Mouse (Mus musculus) hindbrain, embryonic 12.5 days (tissue): ENCODE measurements at regions not wholly inside any gene's neighbourhood (a gene's known extent, or its start where the extent isn't known, plus 50 kb on each side); places are given as distances from the start of the nearest gene placed in this dataset.

Experiments
- ATAC-seq: fragments of 200-750 bp; cut with Nextera tagmentation; 2 replicates; pipeline ENCODE4 v1.8.0; 2017; ENCODE audit warnings: moderate TSS enrichment; ENCODE audit not compliant: low FRiP score
- H3K27ac ChIP-seq: fragments of 300-500 bp; sonication (generic); 2 replicates; pipeline ENCODE4 v1.5.1; 2016; ENCODE audit warnings: mild to moderate bottlenecking
- H3K27me3 ChIP-seq: fragments of 300-500 bp; sonication (generic); 2 replicates; pipeline ENCODE4 v1.6.1; 2016; ENCODE audit warnings: mild to moderate bottlenecking
- H3K36me3 ChIP-seq: fragments of 300-500 bp; sonication (generic); 2 replicates; pipeline ENCODE4 v1.6.1; 2016; ENCODE audit warnings: mild to moderate bottlenecking
- H3K4me1 ChIP-seq: fragments of 300-500 bp; sonication (generic); 2 replicates; pipeline ENCODE4 v1.6.1; 2016
- H3K4me2 ChIP-seq: fragments of 300-500 bp; sonication (generic); replicated peaks from 2 replicates; pipeline ENCODE4 v1.6.1; 2016; ENCODE audit warnings: mild to moderate bottlenecking
- H3K4me3 ChIP-seq: fragments of 300-500 bp; sonication (generic); 2 replicates; pipeline ENCODE4 v1.5.1; 2016; ENCODE audit warnings: mild to moderate bottlenecking
- H3K9ac ChIP-seq: fragments of 300-500 bp; sonication (generic); 2 replicates; pipeline ENCODE4 v1.6.1; 2016; ENCODE audit warnings: mild to moderate bottlenecking, moderate library complexity
- H3K9me3 ChIP-seq: fragments of 300-500 bp; sonication (generic); replicated peaks from 2 replicates; pipeline ENCODE4 v1.6.1; 2016; ENCODE audit warnings: mild to moderate bottlenecking
- WGBS: fragments of 180-500 bp; shearing (Covaris S2); methylation state at CpG from one replicate; pipeline ENCODE4 v1.1.7; 2016; 5-methylcytosine and 5-hydroxymethylcytosine counted together

DNA sequence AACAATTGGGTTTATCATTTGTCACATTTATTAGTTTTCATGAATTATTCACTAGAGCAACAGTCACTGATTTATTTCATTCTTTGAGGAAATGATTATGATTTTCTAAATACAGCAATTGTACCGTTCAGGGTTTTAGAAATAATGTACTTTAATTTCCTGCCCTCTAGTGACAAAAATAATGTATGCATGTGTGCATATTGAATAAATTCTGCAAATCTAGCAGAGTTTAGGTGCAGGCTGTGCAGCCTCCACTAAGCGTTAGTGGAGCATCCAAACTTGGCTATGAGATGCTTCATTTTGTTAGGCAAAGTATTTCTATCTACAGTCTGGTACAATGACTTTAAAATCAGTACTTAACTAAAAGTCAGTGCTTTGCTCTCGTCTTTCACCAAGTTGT lies 642.1 kb upstream of the A830018L16Rik start:
- no peak overlapping the region for H3K4me3 ChIP-seq
- H3K4me1 ChIP-seq, result no peaks in the 10 kb centered on the region
- no peak overlapping the region for H3K27ac ChIP-seq
- no peak overlapping the region for H3K4me2 ChIP-seq
- no peaks in the 10 kb centered on the region for H3K27me3 ChIP-seq
- H3K36me3 ChIP-seq, result no peaks in the 10 kb centered on the region
- no peak overlapping the region for H3K9ac ChIP-seq
- 81% methylated on average over 3 of the region's 3 CpGs for WGBS
- H3K9me3 ChIP-seq, result no peaks in the 10 kb centered on the region
- no peak for ATAC-seq

DNA sequence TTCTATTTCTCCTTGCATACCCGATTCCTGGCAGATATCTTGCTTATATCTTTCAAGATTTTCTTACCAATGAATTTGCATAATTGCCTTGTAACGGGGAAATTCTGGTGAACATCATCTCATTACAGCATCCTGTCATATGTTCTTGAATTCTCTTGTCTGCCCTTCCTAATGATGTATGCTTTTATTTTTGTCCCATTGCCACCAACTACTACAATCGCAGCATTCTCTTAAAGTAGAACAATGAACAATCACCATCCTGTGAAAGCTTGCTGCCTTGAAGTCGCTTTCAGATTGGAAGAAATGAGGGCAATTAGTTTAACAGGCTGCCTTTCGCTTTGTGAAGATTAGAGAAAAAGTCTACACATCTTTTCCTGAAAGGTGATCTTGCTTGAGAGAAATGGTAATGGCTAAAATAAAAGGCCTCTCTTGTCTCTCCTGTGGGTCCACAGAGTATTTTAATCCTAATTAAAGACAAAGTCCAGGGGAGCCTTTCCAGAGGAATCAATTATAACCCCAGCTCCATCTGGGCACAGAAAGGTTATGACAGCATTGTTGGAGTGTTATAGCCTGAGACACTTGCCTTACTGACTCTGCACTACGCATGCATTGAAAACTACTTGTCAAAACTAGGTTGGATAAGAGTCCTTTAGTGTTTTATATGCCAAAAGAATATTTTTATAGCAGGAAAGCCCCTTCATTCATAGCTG lies 619.7 kb upstream of the A830018L16Rik start:
- Histone ChIP-seq H3K4me2 (no peak overlapping the region), H3K27ac (no peak overlapping the region), H3K9me3 (no peaks in the 10 kb centered on the region), H3K27me3 (no peaks in the 10 kb centered on the region), H3K4me1 (0 out of 2 replicates have a peak, but pooled peaks cover 3% of the 10 kb centered on the region), H3K9ac (no peak overlapping the region), H3K36me3 (no peaks in the 10 kb centered on the region), H3K4me3 (no peak overlapping the region)
- no peak for ATAC-seq
- WGBS, result 80% methylated on average over 6 of the region's 6 CpGs

DNA sequence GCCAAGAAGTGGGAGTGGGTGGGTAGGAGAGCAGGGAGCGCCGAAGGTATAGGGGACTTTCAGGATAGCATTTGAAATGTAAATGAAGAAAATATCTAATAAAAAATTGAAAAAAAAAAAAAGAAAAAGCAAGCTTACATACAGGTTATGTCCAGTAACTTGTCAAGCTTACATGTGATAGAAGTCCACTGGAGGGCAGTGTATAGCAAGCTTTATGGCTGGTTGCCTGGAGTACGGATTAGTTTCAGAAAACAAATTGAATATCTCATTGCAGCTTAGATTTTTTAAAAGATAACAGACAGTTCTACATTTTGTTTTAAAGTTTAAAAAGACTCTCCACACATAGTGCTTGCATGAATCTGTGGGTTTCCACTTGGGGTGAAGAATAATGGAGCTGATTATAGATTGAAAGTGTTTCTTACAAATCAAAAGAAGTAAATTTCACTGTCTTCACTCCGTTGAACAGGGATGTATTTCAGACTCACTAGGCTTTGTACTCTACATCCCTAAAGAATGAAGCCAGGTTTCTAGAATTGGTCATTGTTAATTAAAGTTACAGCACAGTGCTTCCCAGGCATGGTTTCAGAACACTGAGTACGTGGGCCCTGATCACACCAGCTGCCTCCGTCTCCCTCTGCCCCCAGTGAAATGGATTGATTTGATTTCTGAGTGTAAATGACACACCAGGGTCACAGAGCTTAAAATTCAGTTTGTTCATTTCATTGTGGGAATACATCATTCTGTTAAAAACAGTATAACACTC lies 578.1 kb upstream of the A830018L16Rik start:
- H3K27me3 ChIP-seq, result no peaks in the 10 kb centered on the region
- ATAC-seq, result peak; percentile 77
- peaks cover 11% of the 10 kb centered on the region; the same call in 1 of the 2 replicates for H3K9me3 ChIP-seq
- no peaks in the 10 kb centered on the region for H3K36me3 ChIP-seq
- no peak overlapping the region for H3K9ac ChIP-seq
- H3K27ac ChIP-seq, result no peak overlapping the region
- 66% methylated on average over 6 of the region's 6 CpGs for WGBS
- H3K4me2 ChIP-seq, result no peak overlapping the region
- 0 out of 2 replicates have a peak, but pooled peaks cover 2% of the 10 kb centered on the region for H3K4me1 ChIP-seq
- no peak overlapping the region for H3K4me3 ChIP-seq

DNA sequence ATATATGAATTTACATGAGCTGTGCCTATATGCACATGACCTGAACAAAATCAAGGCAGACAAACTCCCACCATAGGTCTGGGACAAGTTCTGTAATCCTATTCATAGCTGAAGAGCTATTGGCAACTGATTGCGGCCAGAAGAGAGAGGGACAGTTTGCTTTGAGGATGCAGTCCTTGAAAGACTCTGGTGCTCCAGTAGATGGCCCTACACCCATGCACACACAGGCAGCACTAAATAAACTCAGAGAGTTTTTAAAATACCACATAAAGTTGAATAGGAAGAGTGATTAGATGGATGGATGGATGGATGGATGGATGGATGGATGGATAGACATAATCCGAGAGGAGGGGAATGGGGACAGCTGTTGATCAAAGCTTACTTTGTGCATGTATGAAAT lies 576.7 kb upstream of the A830018L16Rik start:
- Histone ChIP-seq H3K4me3 (no peak overlapping the region), H3K9me3 (peaks cover 11% of the 10 kb centered on the region; the same call in 1 of the 2 replicates), H3K9ac (no peak overlapping the region), H3K4me2 (no peak overlapping the region), H3K27me3 (no peaks in the 10 kb centered on the region), H3K36me3 (no peaks in the 10 kb centered on the region), H3K27ac (no peak overlapping the region), H3K4me1 (0 out of 2 replicates have a peak, but pooled peaks cover 2% of the 10 kb centered on the region)
- 78% methylated on average over 2 of the region's 2 CpGs for WGBS
- ATAC-seq, result no peak

DNA sequence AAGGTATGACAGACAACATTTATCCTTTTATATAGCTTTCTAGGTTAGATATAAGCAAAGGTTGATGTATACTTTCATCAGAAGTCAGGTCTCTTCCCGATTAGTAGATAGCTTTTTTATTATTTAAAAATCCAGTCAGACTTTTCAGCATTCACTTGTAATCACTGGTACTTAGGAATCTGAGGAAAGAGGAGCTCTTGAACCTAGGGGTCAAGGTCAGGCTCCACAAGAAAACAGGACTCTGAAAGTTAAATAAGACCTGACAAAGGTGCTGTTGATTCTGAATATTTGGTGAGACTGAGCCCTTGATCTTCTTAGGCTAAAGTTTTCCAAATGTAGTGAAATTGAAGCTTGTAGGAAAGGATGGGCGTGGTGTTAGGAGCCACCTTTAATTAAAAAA lies 561.0 kb upstream of the A830018L16Rik start:
- 81% methylated on average over 2 of the region's 2 CpGs for WGBS
- Histone ChIP-seq H3K27ac (no peak overlapping the region), H3K4me1 (no peaks in the 10 kb centered on the region), H3K9ac (no peak overlapping the region), H3K27me3 (no peaks in the 10 kb centered on the region), H3K36me3 (no peaks in the 10 kb centered on the region), H3K4me2 (no peak overlapping the region), H3K9me3 (no peaks in the 10 kb centered on the region), H3K4me3 (no peak overlapping the region)
- ATAC-seq, result no peak

DNA sequence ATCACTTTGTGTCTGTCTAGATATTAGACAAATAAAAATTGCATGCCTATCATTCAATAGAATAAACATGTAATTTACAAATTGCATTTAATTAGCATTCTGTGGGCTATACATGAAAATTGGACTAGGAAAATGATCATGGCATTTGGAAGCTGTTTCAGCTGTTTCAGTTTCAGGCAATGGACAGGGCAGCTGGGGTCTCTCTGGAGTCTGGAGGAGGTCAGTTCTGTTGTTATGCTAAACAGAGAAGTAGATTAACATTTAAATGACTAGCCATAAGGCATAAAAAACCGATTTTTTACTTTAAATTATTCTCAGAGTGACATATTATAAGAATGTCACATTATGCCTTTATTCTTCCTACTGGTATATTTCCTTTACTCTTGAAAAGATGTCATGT lies 559.4 kb upstream of the A830018L16Rik start:
- no peak overlapping the region for H3K4me3 ChIP-seq
- no peaks in the 10 kb centered on the region for H3K4me1 ChIP-seq
- ATAC-seq, result peak; percentile 73
- H3K4me2 ChIP-seq, result no peak overlapping the region
- no peaks in the 10 kb centered on the region for H3K27me3 ChIP-seq
- H3K27ac ChIP-seq, result no peak overlapping the region
- 24% methylated on average over 1 of the region's 1 CpGs for WGBS
- H3K9me3 ChIP-seq, result no peaks in the 10 kb centered on the region
- H3K36me3 ChIP-seq, result no peaks in the 10 kb centered on the region
- H3K9ac ChIP-seq, result no peak overlapping the region

DNA sequence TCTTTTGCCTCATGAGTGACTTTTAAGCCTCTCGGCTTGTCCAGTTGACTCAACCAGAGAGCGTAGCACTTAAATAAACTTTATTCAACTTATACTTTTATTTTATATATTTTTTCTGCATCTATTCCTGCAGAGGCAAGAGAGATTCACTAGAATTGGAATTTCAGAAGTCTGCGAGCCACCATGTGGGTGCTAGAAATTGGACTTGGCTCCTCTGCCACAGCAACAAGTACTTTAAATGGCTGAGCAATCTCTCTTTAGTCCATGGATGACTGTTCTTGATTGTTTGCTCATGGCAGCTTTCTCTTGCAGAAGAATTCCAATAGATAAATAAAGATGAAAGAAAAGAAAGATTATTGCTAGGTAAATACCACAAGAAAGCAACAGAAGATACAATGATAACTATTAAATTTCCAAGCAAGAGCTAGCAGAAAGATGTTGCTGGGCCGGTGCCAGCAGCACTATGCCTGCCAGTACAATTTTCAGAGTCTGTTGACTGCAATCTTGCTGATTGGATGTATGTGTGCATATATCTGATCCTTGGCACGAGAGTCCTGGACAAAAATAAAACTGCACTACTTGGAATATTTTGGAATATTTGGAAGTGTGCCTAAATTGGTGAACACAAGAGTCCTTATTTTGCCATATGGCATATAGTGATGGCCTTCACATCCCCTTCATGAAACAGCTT lies 542.6 kb upstream of the A830018L16Rik start:
- no peaks in the 10 kb centered on the region for H3K4me1 ChIP-seq
- H3K9ac ChIP-seq, result no peak overlapping the region
- H3K9me3 ChIP-seq, result no peaks in the 10 kb centered on the region
- no peak for ATAC-seq
- no peak overlapping the region for H3K4me3 ChIP-seq
- WGBS, result 94% methylated on average over 5 of the region's 5 CpGs
- H3K36me3 ChIP-seq, result no peaks in the 10 kb centered on the region
- no peak overlapping the region for H3K27ac ChIP-seq
- no peaks in the 10 kb centered on the region for H3K27me3 ChIP-seq
- no peak overlapping the region for H3K4me2 ChIP-seq

DNA sequence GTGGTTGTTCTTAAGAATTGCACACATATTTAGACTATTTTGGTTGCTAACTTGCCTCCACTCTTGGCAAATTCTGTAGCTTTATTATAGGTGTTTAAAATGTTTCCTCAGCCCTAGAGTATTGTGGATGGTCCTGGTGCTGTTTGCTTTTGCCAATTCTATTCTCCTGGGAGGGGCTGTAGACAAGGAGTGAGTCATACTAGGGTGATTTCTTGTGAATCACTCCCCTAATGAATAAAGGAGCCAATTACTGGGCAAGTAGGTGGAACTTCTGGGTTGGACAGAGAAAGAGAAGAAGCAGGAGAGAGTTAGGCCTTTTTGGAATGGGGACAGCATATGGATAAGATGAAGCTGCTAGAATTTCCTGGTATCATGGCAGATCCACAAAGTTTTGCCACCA lies 541.6 kb upstream of the A830018L16Rik start:
- Histone ChIP-seq H3K27ac (no peak overlapping the region), H3K9ac (no peak overlapping the region), H3K9me3 (no peaks in the 10 kb centered on the region), H3K36me3 (no peaks in the 10 kb centered on the region), H3K4me1 (no peaks in the 10 kb centered on the region), H3K4me3 (no peak overlapping the region), H3K4me2 (no peak overlapping the region), H3K27me3 (no peaks in the 10 kb centered on the region)
- ATAC-seq, result no peak

DNA sequence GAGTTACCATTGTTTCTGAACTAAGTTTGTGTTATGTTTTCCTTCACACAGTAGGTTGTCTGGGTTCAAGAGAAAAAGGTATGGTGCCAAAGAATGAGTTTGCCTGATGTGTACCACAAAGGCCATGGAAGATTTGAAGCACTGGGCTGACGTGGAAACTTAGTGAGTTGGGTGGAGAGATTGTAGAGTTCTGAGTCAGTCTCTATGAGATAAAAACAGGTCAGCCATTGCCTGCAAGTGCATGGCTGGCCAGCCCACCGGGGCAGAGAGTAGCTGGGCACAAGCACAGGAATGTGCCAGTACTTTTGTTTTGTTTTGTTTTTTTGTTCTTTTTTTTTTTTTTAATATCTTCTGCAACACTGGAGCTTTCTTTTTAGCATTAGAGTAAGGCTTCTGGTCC lies 541.2 kb upstream of the A830018L16Rik start:
- no peaks in the 10 kb centered on the region for H3K36me3 ChIP-seq
- ATAC-seq, result no peak
- H3K27me3 ChIP-seq, result no peaks in the 10 kb centered on the region
- no peak overlapping the region for H3K4me2 ChIP-seq
- H3K4me1 ChIP-seq, result no peaks in the 10 kb centered on the region
- WGBS, result 84% methylated on average over 2 of the region's 2 CpGs
- no peak overlapping the region for H3K27ac ChIP-seq
- H3K4me3 ChIP-seq, result no peak overlapping the region
- H3K9ac ChIP-seq, result no peak overlapping the region
- H3K9me3 ChIP-seq, result no peaks in the 10 kb centered on the region

DNA sequence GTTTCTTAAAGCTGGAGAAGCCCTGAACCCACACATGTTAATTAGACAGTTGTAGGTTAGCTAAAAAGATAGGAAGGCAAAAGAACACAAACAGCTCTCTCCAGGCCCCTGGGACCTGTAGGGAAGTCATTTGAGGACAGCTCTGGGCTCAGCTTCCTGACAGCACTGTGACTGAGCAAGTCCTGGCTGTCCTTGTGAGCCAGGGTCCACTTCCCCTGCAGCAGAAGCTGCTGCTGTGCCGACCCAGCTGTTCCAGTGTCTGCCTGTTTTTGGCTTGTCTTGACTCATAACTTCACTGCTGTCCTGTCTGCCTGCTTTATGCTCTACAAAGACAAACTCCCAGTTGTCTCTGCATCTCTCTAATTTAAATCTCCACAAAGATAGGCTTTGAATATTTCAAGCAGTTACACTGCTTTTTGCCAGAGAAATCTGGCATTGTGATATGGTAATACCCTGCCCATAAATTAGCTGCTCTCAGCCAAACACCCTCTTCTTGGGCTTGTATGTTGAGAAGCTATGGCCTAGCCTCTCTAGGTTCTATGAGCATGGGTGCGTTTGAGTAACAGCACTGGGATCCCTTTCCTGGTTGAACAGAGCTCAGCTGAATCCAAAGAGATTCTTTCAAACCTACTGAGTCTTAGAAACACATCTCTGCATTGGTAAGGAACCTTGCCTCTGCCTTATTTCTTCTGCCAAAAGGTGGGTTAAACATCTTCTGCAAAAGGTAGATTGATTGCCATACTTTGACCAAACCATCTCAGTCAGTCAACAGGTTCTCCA lies 536.3 kb upstream of the A830018L16Rik start:
- no peaks in the 10 kb centered on the region for H3K27me3 ChIP-seq
- no peaks in the 10 kb centered on the region for H3K9me3 ChIP-seq
- no peak for ATAC-seq
- no peak overlapping the region for H3K4me2 ChIP-seq
- no peak overlapping the region for H3K4me3 ChIP-seq
- H3K9ac ChIP-seq, result no peak overlapping the region
- no peaks in the 10 kb centered on the region for H3K4me1 ChIP-seq
- no peaks in the 10 kb centered on the region for H3K36me3 ChIP-seq
- WGBS, result 59% methylated on average over 2 of the region's 2 CpGs
- H3K27ac ChIP-seq, result no peak overlapping the region

DNA sequence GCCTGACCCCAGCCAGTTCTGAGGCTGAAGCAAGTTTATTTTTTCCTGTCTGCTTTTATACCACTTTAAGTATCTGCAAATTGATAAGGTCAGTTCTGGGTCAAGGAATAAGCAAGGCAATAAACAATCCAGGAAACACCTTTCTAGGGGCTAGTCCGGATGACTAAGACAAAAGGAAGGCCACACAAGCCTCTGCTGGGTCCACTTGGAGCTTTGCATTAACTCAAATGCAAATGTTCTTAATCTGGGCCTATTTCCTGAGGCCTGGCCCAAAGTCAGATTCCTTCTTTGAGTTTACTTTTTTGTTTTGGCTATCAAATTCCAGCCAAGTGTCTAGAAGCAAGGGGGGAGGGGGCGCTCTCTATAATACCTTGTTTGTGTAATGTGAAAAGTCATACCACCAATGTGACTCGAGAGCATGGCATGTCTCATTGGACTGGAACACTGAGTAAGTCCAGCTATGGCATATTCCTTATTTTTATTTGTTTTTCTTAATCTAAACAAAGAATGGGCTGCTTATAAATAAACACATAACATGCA lies 535.6 kb upstream of the A830018L16Rik start:
- Histone ChIP-seq H3K4me1 (no peaks in the 10 kb centered on the region), H3K4me2 (no peak overlapping the region), H3K4me3 (no peak overlapping the region), H3K9me3 (no peaks in the 10 kb centered on the region), H3K9ac (no peak overlapping the region), H3K27ac (no peak overlapping the region), H3K36me3 (no peaks in the 10 kb centered on the region), H3K27me3 (no peaks in the 10 kb centered on the region)
- no peak for ATAC-seq
- WGBS, result 71% methylated on average over 3 of the region's 3 CpGs
